Mouse (Mus musculus): Measurements from ENCODE around the gene Fzd9.

- TF ChIP-seq CTCF (IDR thresholded peaks at IDR 0.05; ENCODE audit: low read depth), result no peak
- no peak for TF ChIP-seq EP300 (IDR thresholded peaks at IDR 0.05; ENCODE audit: low read depth)
Observed at GRCm38 (mm10) chr5:135233166-135233920, 17.7 kb downstream of the Fzd9 start.

Measured in heart, postnatal 0 days (tissue).